Mouse (Mus musculus) cerebellum, adult 2 months (tissue): ENCODE measurements around the gene Nat8f6. TPM values are rescaled to one million over a fixed set of nuclear protein-coding genes. Genes with fewer than 3 reads are reported as not detected.
"Not testable (repeated sequence)": the region's sequence is repeated elsewhere in the genome, so short reads cannot be mapped to it uniquely, and the experiment has no call there.

Experiments
- DNase-seq, 2 experiments: peaks; one replicate each; pipeline ENCODE4 v3.0.0; 2021
- H3K27ac ChIP-seq: fragments of 200-500 bp; 2 replicates; pipeline ENCODE4 v1.5.1; 2012; ENCODE audit warnings: low read length, control low read depth, inconsistent platforms; ENCODE audit not compliant: insufficient read depth
- H3K27me3 ChIP-seq: fragments of 200-500 bp; 2 replicates; pipeline ENCODE4 v1.6.1; 2012; ENCODE audit warnings: inconsistent platforms, mild to moderate bottlenecking, low read length, moderate library complexity; ENCODE audit not compliant: control insufficient read depth, insufficient read depth
- H3K4me1 ChIP-seq: fragments of 200-500 bp; 2 replicates; pipeline ENCODE4 v1.6.1; 2011; ENCODE audit warnings: low read length; ENCODE audit not compliant: control insufficient read depth, insufficient read depth
- H3K4me3 ChIP-seq: fragments of 200-500 bp; replicated peaks from 2 replicates; pipeline ENCODE3; 2011; ENCODE audit warnings: mild to moderate bottlenecking, low read depth, low read length, control low read depth; ENCODE audit not compliant: insufficient read depth
- CTCF ChIP-seq: fragments of 200-500 bp; IDR thresholded peaks from 2 replicates; pipeline ENCODE4 v1.5.1; 2011; ENCODE audit warnings: low read depth, mild to moderate bottlenecking, control low read depth, low read length, moderate library complexity, borderline replicate concordance; ENCODE audit not compliant: insufficient read depth
- WGBS: fragments of 180-500 bp; shearing (Covaris S2); methylation state at CpG from one replicate; pipeline ENCODE4 v1.1.7; 2018; 5-methylcytosine and 5-hydroxymethylcytosine counted together
- polyA plus RNA-seq: library from polyadenylated mRNA; depleted of rRNA; stranded (reverse); fragments of >200 nt; gene quantifications from 2 replicates; pipeline ENCODE4 v1.2.3, GENCODE M21; 2012; rRNA removed

Gene Nat8f6
- polyA plus RNA-seq, 1 experiment = 4.0 TPM

DNA sequence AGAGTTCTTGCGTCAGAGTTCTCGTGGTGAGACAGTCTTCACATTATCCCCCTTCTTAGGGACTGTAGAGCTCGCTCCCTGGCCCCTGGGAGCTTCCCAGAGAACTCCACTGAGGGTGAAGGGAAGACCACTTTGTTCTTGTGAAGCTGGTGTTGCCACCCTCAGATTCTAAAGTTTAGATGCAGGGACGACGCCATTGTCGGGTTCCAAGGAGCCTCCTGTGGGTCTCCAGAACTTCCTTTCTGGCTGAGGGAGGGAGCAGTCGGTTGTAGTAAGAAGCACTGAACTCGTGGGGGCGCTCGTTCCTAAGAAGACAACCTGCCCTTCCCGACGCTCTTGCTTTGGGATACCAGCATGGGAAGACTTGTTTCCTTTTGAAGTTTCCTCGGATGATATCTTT lies 55.2 kb downstream of the Nat8f6 start, which contains the start of gene Nat8f3:
Nat8f3 (minus strand) TSS at position 223 of the 400 bp plus-strand sequence.
- peak; percentile 13 to 33 for DNase-seq
- H3K27me3 ChIP-seq, H3K4me3 ChIP-seq, H3K4me1 ChIP-seq, H3K27ac ChIP-seq: not testable (repeated sequence)
- WGBS = 40% methylated on average over 13 of the region's 13 CpGs
- 0 out of 2 replicates have a peak, but pooled peaks have one; percentile 6 for TF ChIP-seq CTCF

DNA sequence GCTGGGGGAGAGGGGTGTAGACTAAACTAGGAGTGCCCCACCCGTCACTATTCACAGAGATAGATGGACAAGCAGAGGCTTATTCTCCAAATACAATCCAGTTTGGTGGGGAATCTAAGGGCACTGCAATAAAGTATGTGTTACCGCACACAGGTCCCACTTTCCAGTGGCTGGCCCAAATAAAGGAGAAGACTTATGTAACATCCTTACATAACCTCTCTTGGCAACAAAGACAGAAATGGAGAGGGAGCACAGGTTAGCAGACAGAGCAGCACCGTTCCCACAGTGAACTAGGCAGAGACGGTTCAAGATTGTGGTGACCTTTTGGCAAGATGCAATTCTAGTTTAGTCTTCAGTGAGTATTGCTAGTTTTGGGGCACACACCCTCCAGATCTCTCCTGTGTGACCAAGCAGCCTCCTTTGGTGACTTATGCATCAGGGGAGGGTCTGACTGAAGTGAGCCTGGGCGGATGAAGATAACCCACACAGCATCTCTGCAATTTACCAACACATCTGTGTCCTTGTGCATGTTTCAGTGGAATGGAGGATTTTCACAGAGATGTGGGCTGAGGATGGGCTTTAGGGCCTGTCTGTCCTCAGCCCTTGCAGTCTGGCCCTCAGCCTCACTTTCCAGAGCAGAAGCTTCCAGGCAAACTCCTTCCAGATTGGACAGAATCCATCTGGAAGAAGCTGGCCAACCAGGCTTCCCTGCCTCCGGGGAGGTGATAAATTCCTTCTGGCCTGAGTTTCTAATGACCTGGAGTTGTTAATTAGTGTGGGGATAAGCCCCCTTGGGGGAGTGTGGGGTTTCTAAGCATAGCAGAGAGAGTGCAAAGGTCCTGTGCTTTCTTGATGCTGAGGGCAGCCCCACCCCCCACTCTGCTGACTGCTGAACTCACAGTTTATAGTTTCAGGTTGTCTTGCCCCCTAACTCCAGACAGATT lies 57.4 kb downstream of the Nat8f6 start:
- H3K27ac ChIP-seq, H3K27me3 ChIP-seq, H3K4me3 ChIP-seq, H3K4me1 ChIP-seq: not testable (repeated sequence)
- WGBS = 37% methylated on average over 6 of the region's 6 CpGs
- peak in 1 of 2 experiments; percentile 14 for DNase-seq

- WGBS = 97% methylated on average over 1 of the region's 2 CpGs
- not testable (repeated sequence) for H3K4me1 ChIP-seq, H3K27ac ChIP-seq, H3K4me3 ChIP-seq, DNase-seq, H3K27me3 ChIP-seq
Measured at GRCm38 (mm10) chr6:85762678-85763077, 58.1 kb downstream of the Nat8f6 start.

Other genes with a start within 250 kb of the Nat8f6 start
- 14.1 and 14.9 TPM in 2 replicates for gene Alms1, start 233.4 kb downstream of the Nat8f6 start, polyA plus RNA-seq
- gene Nat8f7, start 107.7 kb downstream of the Nat8f6 start, polyA plus RNA-seq = 0.62 and 0.65 TPM in 2 replicates
- 10.3 and 11.3 TPM in 2 replicates for gene Nat8f3, start 55.2 kb downstream of the Nat8f6 start, polyA plus RNA-seq
- 7.3 and 9.1 TPM in 2 replicates for gene Nat8f5, start within 50 bp of the Nat8f6 start, polyA plus RNA-seq
- 4.2 and 6.3 TPM in 2 replicates for gene Nat8, start 11.1 kb upstream of the Nat8f6 start, polyA plus RNA-seq
- gene Nat8f2, start 48.2 kb upstream of the Nat8f6 start, polyA plus RNA-seq = 0.31 and 0.33 TPM in 2 replicates
- gene Nat8f4, start 83.9 kb upstream of the Nat8f6 start, polyA plus RNA-seq = 9.8 and 10.2 TPM in 2 replicates
- gene Tprkb, start 90.9 kb upstream of the Nat8f6 start, polyA plus RNA-seq = 141 and 158 TPM in 2 replicates
- 49.1 and 54.0 TPM in 2 replicates for gene Nat8f1, start 94.7 kb upstream of the Nat8f6 start, polyA plus RNA-seq
- 143 and 150 TPM in 2 replicates for gene Dusp11, start 140.7 kb upstream of the Nat8f6 start, polyA plus RNA-seq
- gene Figla, start 195.2 kb upstream of the Nat8f6 start, polyA plus RNA-seq = not detected in 2 replicates
- gene Add2, start 207.7 kb upstream of the Nat8f6 start, polyA plus RNA-seq = 54.9 and 56.2 TPM in 2 replicates